Mouse (Mus musculus): ENCODE results near the gene Hspb2. TPM values are rescaled to one million over a fixed set of nuclear protein-coding genes. Genes with fewer than 3 reads are reported as not detected.

Gene Hspb2
- 312 and 322 TPM in 2 replicates for polyA plus RNA-seq (2014; fragmentation: Nextera tagmentation; extraction: Ambion mirVana)

- Histone ChIP-seq H3K4me3 (ENCODE audit: control insufficient read depth in 1 of 2, insufficient read depth in 1 of 2, low read depth in 1 of 2, low read length in 2 of 2) (peak within 1 kb of the TSS; percentile 76 to 94), H3K4me2 (ENCODE audit: low read length) (peak within 1 kb of the TSS; percentile 79), H3K27ac (replicated peaks in 1 of 2; ENCODE audit: control insufficient read depth in 1 of 2, insufficient read depth in 1 of 2, low read depth in 2 of 2, low read length in 2 of 2) (peak within 1 kb of the TSS; percentile 99 to 100), H3K27me3 (ENCODE audit: control insufficient read depth, insufficient read depth, low read length) (no peaks in the 10 kb centered on the region), H3K9me3 (ENCODE audit: control insufficient read depth, low read length) (no peaks in the 10 kb centered on the region), H3K4me1 (ENCODE audit: control insufficient read depth in 2 of 2, insufficient read depth in 2 of 2, low read length in 2 of 2) (peaks cover 9 to 29% of the 10 kb centered on the region in 2 experiments), H3K36me3 (ENCODE audit: control insufficient read depth, insufficient read depth, low read length) (peaks cover 27% of the 10 kb centered on the region), H3K9ac (ENCODE audit: low read length) (peak within 1 kb of the TSS; percentile 97)
- ATAC-seq (ENCODE audit: insufficient number of reproducible peaks, insufficient read depth, low FRiP score, low read depth) = peak; percentile 77
- WGBS = 27% methylated on average over 13 of the region's 14 CpGs
These were observed at the start of gene Hspb2 for GRCm38 (mm10) chr9:50752054-50752602. Gene Hspb2 (minus strand): TSS chr9:50752354.

- Histone ChIP-seq H3K36me3 (ENCODE audit: control insufficient read depth, insufficient read depth, low read length) (peaks cover 77% of the 10 kb centered on the region), H3K4me3 (ENCODE audit: control insufficient read depth in 1 of 2, insufficient read depth in 1 of 2, low read depth in 1 of 2, low read length in 2 of 2) (no peak overlapping the region), H3K4me1 (ENCODE audit: control insufficient read depth in 2 of 2, insufficient read depth in 2 of 2, low read length in 2 of 2) (no peaks in the 10 kb centered on the region), H3K9me3 (ENCODE audit: control insufficient read depth, low read length) (no peaks in the 10 kb centered on the region), H3K4me2 (ENCODE audit: low read length) (no peak overlapping the region), H3K27ac (replicated peaks in 1 of 2; ENCODE audit: control insufficient read depth in 1 of 2, insufficient read depth in 1 of 2, low read depth in 2 of 2, low read length in 2 of 2) (no peak overlapping the region), H3K27me3 (ENCODE audit: control insufficient read depth, insufficient read depth, low read length) (no peaks in the 10 kb centered on the region), H3K9ac (ENCODE audit: low read length) (no peak overlapping the region)
- ATAC-seq (ENCODE audit: insufficient number of reproducible peaks, insufficient read depth, low FRiP score, low read depth) = no peak
- WGBS = 62% methylated on average over 2 of the region's 2 CpGs
These were observed 48.8 kb upstream of the Hspb2 start for GRCm38 (mm10) chr9:50800985-50801384.

GRCm38 (mm10) chr9:50798368-50798767, 46.2 kb upstream of the Hspb2 start:
- Histone ChIP-seq H3K4me3 (ENCODE audit: control insufficient read depth in 1 of 2, insufficient read depth in 1 of 2, low read depth in 1 of 2, low read length in 2 of 2) (no peak overlapping the region), H3K4me1 (ENCODE audit: control insufficient read depth in 2 of 2, insufficient read depth in 2 of 2, low read length in 2 of 2) (no peaks in the 10 kb centered on the region), H3K27ac (replicated peaks in 1 of 2; ENCODE audit: control insufficient read depth in 1 of 2, insufficient read depth in 1 of 2, low read depth in 2 of 2, low read length in 2 of 2) (no peak overlapping the region), H3K9me3 (ENCODE audit: control insufficient read depth, low read length) (no peaks in the 10 kb centered on the region), H3K4me2 (ENCODE audit: low read length) (no peak overlapping the region), H3K27me3 (ENCODE audit: control insufficient read depth, insufficient read depth, low read length) (no peaks in the 10 kb centered on the region), H3K36me3 (ENCODE audit: control insufficient read depth, insufficient read depth, low read length) (peaks cover 58% of the 10 kb centered on the region), H3K9ac (ENCODE audit: low read length) (no peak overlapping the region)
- no peak for ATAC-seq (ENCODE audit: insufficient number of reproducible peaks, insufficient read depth, low FRiP score, low read depth)
- 82% methylated on average over 5 of the region's 5 CpGs for WGBS

DNA sequence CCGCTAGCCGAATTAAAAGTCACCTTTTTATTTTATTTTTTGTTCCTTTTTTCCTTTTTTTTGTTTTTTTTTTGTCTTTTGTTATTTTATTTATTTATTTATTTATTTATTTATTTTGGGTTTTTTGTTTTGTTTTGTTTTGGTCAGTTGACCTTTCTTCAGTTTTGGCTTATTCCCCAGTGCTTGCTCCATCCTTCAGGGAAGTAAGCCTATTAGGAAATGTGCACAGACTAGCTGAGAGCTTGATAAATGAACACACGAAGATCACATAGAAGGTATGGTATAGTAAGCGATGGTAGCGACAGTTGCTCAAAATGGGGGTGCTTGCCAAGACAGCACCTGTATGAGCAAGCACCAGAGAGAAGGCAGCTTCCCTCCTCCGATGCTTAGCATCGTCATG, 45.5 kb upstream of the Hspb2 start:
- 92% methylated on average over 7 of the region's 7 CpGs for WGBS
- no peak for ATAC-seq (ENCODE audit: insufficient number of reproducible peaks, insufficient read depth, low FRiP score, low read depth)
- no peak overlapping the region for H3K4me2 ChIP-seq (ENCODE audit: low read length)
- H3K9me3 ChIP-seq (ENCODE audit: control insufficient read depth, low read length) = no peaks in the 10 kb centered on the region
- peaks cover 53% of the 10 kb centered on the region for H3K36me3 ChIP-seq (ENCODE audit: control insufficient read depth, insufficient read depth, low read length)
- no peaks in the 10 kb centered on the region for H3K4me1 ChIP-seq (ENCODE audit: control insufficient read depth in 2 of 2, insufficient read depth in 2 of 2, low read length in 2 of 2)
- no peaks in the 10 kb centered on the region for H3K27me3 ChIP-seq (ENCODE audit: control insufficient read depth, insufficient read depth, low read length)
- no peak overlapping the region for H3K9ac ChIP-seq (ENCODE audit: low read length)
- no peak overlapping the region for H3K4me3 ChIP-seq (ENCODE audit: control insufficient read depth in 1 of 2, insufficient read depth in 1 of 2, low read depth in 1 of 2, low read length in 2 of 2)
- H3K27ac ChIP-seq (replicated peaks in 1 of 2; ENCODE audit: control insufficient read depth in 1 of 2, insufficient read depth in 1 of 2, low read depth in 2 of 2, low read length in 2 of 2) = no peak overlapping the region

- H3K36me3 ChIP-seq (ENCODE audit: control insufficient read depth, insufficient read depth, low read length) = peaks cover 53% of the 10 kb centered on the region
- WGBS = 90% methylated on average over 8 of the region's 8 CpGs
- H3K9me3 ChIP-seq (ENCODE audit: control insufficient read depth, low read length) = no peaks in the 10 kb centered on the region
These were observed 44.6 kb upstream of the Hspb2 start for GRCm38 (mm10) chr9:50796776-50797175.

DNA sequence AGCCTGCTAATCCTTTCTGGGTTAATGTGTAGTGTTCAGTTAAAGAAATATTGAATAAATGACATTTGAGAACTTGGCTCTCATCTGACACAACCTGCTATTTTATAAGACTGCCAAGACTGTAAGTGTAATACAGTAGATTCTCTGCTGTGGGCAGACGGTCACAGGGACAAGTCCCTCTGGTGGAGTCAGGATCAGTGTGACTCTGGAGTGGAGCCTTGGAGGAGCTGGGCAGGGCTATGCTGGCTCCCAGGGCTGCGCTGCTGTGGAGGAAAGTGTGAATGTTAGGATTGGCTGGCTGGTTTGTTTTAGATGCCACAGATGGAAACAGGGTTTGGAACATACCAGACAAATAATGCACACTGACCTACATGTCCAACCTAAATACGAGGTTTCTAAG, 43.1 kb upstream of the Hspb2 start:
- Histone ChIP-seq H3K9ac (ENCODE audit: low read length) (no peak overlapping the region), H3K27ac (replicated peaks in 1 of 2; ENCODE audit: control insufficient read depth in 1 of 2, insufficient read depth in 1 of 2, low read depth in 2 of 2, low read length in 2 of 2) (no peak overlapping the region), H3K36me3 (ENCODE audit: control insufficient read depth, insufficient read depth, low read length) (peaks cover 54% of the 10 kb centered on the region), H3K9me3 (ENCODE audit: control insufficient read depth, low read length) (no peaks in the 10 kb centered on the region), H3K4me3 (ENCODE audit: control insufficient read depth in 1 of 2, insufficient read depth in 1 of 2, low read depth in 1 of 2, low read length in 2 of 2) (no peak overlapping the region), H3K4me1 (ENCODE audit: control insufficient read depth in 2 of 2, insufficient read depth in 2 of 2, low read length in 2 of 2) (no peaks in the 10 kb centered on the region), H3K4me2 (ENCODE audit: low read length) (no peak overlapping the region), H3K27me3 (ENCODE audit: control insufficient read depth, insufficient read depth, low read length) (no peaks in the 10 kb centered on the region)
- WGBS = 85% methylated on average over 3 of the region's 3 CpGs
- no peak for ATAC-seq (ENCODE audit: insufficient number of reproducible peaks, insufficient read depth, low FRiP score, low read depth)

More at GRCm38 (mm10) chr9:50796776-50797175, 44.6 kb upstream of the Hspb2 start:
- Histone ChIP-seq H3K9ac (ENCODE audit: low read length) (no peak overlapping the region), H3K4me1 (ENCODE audit: control insufficient read depth in 2 of 2, insufficient read depth in 2 of 2, low read length in 2 of 2) (no peaks in the 10 kb centered on the region), H3K27me3 (ENCODE audit: control insufficient read depth, insufficient read depth, low read length) (no peaks in the 10 kb centered on the region), H3K4me3 (ENCODE audit: control insufficient read depth in 1 of 2, insufficient read depth in 1 of 2, low read depth in 1 of 2, low read length in 2 of 2) (no peak overlapping the region), H3K27ac (replicated peaks in 1 of 2; ENCODE audit: control insufficient read depth in 1 of 2, insufficient read depth in 1 of 2, low read depth in 2 of 2, low read length in 2 of 2) (no peak overlapping the region), H3K4me2 (ENCODE audit: low read length) (no peak overlapping the region)
- ATAC-seq (ENCODE audit: insufficient number of reproducible peaks, insufficient read depth, low FRiP score, low read depth) = no peak

- no peak for ATAC-seq (ENCODE audit: insufficient number of reproducible peaks, insufficient read depth, low FRiP score, low read depth)
- peaks cover 84% of the 10 kb centered on the region for H3K36me3 ChIP-seq (ENCODE audit: control insufficient read depth, insufficient read depth, low read length)
- no peaks in the 10 kb centered on the region for H3K27me3 ChIP-seq (ENCODE audit: control insufficient read depth, insufficient read depth, low read length)
- 77% methylated on average over 2 of the region's 2 CpGs for WGBS
- H3K4me1 ChIP-seq (ENCODE audit: control insufficient read depth in 2 of 2, insufficient read depth in 2 of 2, low read length in 2 of 2) = no peaks in the 10 kb centered on the region
- no peak overlapping the region for H3K4me2 ChIP-seq (ENCODE audit: low read length)
- no peaks in the 10 kb centered on the region for H3K9me3 ChIP-seq (ENCODE audit: control insufficient read depth, low read length)
- H3K4me3 ChIP-seq (ENCODE audit: control insufficient read depth in 1 of 2, insufficient read depth in 1 of 2, low read depth in 1 of 2, low read length in 2 of 2) = no peak overlapping the region
- H3K27ac ChIP-seq (replicated peaks in 1 of 2; ENCODE audit: control insufficient read depth in 1 of 2, insufficient read depth in 1 of 2, low read depth in 2 of 2, low read length in 2 of 2) = no peak overlapping the region
- H3K9ac ChIP-seq (ENCODE audit: low read length) = no peak overlapping the region
These were observed 30.0 kb upstream of the Hspb2 start for GRCm38 (mm10) chr9:50782155-50782554.

Data from heart, embryonic 14.5 days (tissue).